Mouse (Mus musculus): ENCODE measurements around the gene Tdp1. TPM values are rescaled to one million over a fixed set of nuclear protein-coding genes. Genes with fewer than 3 reads are reported as not detected.
"Not testable (repeated sequence)": the region's sequence is repeated elsewhere in the genome, so short reads cannot be mapped to it uniquely, and the experiment has no call there.

The Tdp1 gene
- polyA plus RNA-seq, 1 experiment from 2014 or later: 30.5 TPM

GRCm38 (mm10) chr12:99971205-99971894, 87.0 kb downstream of the Tdp1 start:
- H3K9me3 ChIP-seq (replicated peaks; ENCODE audit: control insufficient read depth, low read length); H3K4me1 ChIP-seq (ENCODE audit: control insufficient read depth, insufficient read depth, low read length); H3K27ac ChIP-seq (ENCODE audit: low read length); H3K4me2 ChIP-seq (ENCODE audit: low read depth, low read length); H3K9ac ChIP-seq (ENCODE audit: low read length); H3K4me3 ChIP-seq (ENCODE audit: low read length); H3K36me3 ChIP-seq (ENCODE audit: control insufficient read depth, insufficient read depth); ATAC-seq (replicated peaks; ENCODE audit: extremely low read depth, insufficient read depth, low FRiP score): not testable (repeated sequence)
- 62% methylated on average over 7 of the region's 7 CpGs for WGBS
- H3K27me3 ChIP-seq (ENCODE audit: control insufficient read depth, insufficient read depth, low read length): peaks cover 34% of the 10 kb centered on the region

GRCm38 (mm10) chr12:99972825-99973224, 88.5 kb downstream of the Tdp1 start:
- H3K27ac ChIP-seq (ENCODE audit: low read length): no peak overlapping the region
- no peak overlapping the region for H3K4me2 ChIP-seq (ENCODE audit: low read depth, low read length)
- H3K9me3 ChIP-seq (replicated peaks; ENCODE audit: control insufficient read depth, low read length): 0 out of 2 replicates have a peak, but pooled peaks cover 4% of the 10 kb centered on the region
- ATAC-seq (replicated peaks; ENCODE audit: extremely low read depth, insufficient read depth, low FRiP score): no peak
- no peaks in the 10 kb centered on the region for H3K4me1 ChIP-seq (ENCODE audit: control insufficient read depth, insufficient read depth, low read length)
- no peak overlapping the region for H3K9ac ChIP-seq (ENCODE audit: low read length)
- 44% methylated on average over 7 of the region's 7 CpGs for WGBS
- H3K36me3 ChIP-seq (ENCODE audit: control insufficient read depth, insufficient read depth): no peaks in the 10 kb centered on the region
- no peak overlapping the region for H3K4me3 ChIP-seq (ENCODE audit: low read length)
- H3K27me3 ChIP-seq (ENCODE audit: control insufficient read depth, insufficient read depth, low read length): peaks cover 20% of the 10 kb centered on the region

- peaks cover 12% of the 10 kb centered on the region for H3K27me3 ChIP-seq (ENCODE audit: control insufficient read depth, insufficient read depth, low read length)
- no peak overlapping the region for H3K4me2 ChIP-seq (ENCODE audit: low read depth, low read length)
- 0 out of 2 replicates have a peak, but pooled peaks cover 4% of the 10 kb centered on the region for H3K9me3 ChIP-seq (replicated peaks; ENCODE audit: control insufficient read depth, low read length)
- no peak for ATAC-seq (replicated peaks; ENCODE audit: extremely low read depth, insufficient read depth, low FRiP score)
- H3K4me1 ChIP-seq (ENCODE audit: control insufficient read depth, insufficient read depth, low read length): no peaks in the 10 kb centered on the region
- H3K9ac ChIP-seq (ENCODE audit: low read length): no peak overlapping the region
- H3K27ac ChIP-seq (ENCODE audit: low read length): no peak overlapping the region
- 78% methylated on average over 1 of the region's 1 CpGs for WGBS
- H3K36me3 ChIP-seq (ENCODE audit: control insufficient read depth, insufficient read depth): no peaks in the 10 kb centered on the region
- no peak overlapping the region for H3K4me3 ChIP-seq (ENCODE audit: low read length)
Observed at GRCm38 (mm10) chr12:99973659-99974058, 89.3 kb downstream of the Tdp1 start.

GRCm38 (mm10) chr12:99979541-99979940, 95.2 kb downstream of the Tdp1 start:
- no peak overlapping the region for H3K4me3 ChIP-seq (ENCODE audit: low read length)
- H3K36me3 ChIP-seq (ENCODE audit: control insufficient read depth, insufficient read depth): no peaks in the 10 kb centered on the region
- H3K27me3 ChIP-seq (ENCODE audit: control insufficient read depth, insufficient read depth, low read length): no peaks in the 10 kb centered on the region
- no peaks in the 10 kb centered on the region for H3K9me3 ChIP-seq (replicated peaks; ENCODE audit: control insufficient read depth, low read length)
- no peaks in the 10 kb centered on the region for H3K4me1 ChIP-seq (ENCODE audit: control insufficient read depth, insufficient read depth, low read length)
- WGBS: 57% methylated on average over 4 of the region's 4 CpGs
- no peak overlapping the region for H3K9ac ChIP-seq (ENCODE audit: low read length)
- no peak for ATAC-seq (replicated peaks; ENCODE audit: extremely low read depth, insufficient read depth, low FRiP score)
- H3K27ac ChIP-seq (ENCODE audit: low read length): no peak overlapping the region
- no peak overlapping the region for H3K4me2 ChIP-seq (ENCODE audit: low read depth, low read length)

GRCm38 (mm10) chr12:99986797-99987196, 102.5 kb downstream of the Tdp1 start:
- ATAC-seq (replicated peaks; ENCODE audit: extremely low read depth, insufficient read depth, low FRiP score): no peak
- H3K4me2 ChIP-seq (ENCODE audit: low read depth, low read length): no peak overlapping the region
- no peak overlapping the region for H3K27ac ChIP-seq (ENCODE audit: low read length)
- H3K9me3 ChIP-seq (replicated peaks; ENCODE audit: control insufficient read depth, low read length): peaks cover 5% of the 10 kb centered on the region; the same call in 1 of the 2 replicates
- 88% methylated on average over 5 of the region's 5 CpGs for WGBS
- no peak overlapping the region for H3K9ac ChIP-seq (ENCODE audit: low read length)
- H3K4me3 ChIP-seq (ENCODE audit: low read length): no peak overlapping the region
- H3K27me3 ChIP-seq (ENCODE audit: control insufficient read depth, insufficient read depth, low read length): no peaks in the 10 kb centered on the region
- H3K36me3 ChIP-seq (ENCODE audit: control insufficient read depth, insufficient read depth): no peaks in the 10 kb centered on the region
- H3K4me1 ChIP-seq (ENCODE audit: control insufficient read depth, insufficient read depth, low read length): no peaks in the 10 kb centered on the region

GRCm38 (mm10) chr12:99988144-99988543, 103.8 kb downstream of the Tdp1 start:
- H3K9ac ChIP-seq (ENCODE audit: low read length): no peak overlapping the region
- peaks cover 5% of the 10 kb centered on the region; the same call in 1 of the 2 replicates for H3K9me3 ChIP-seq (replicated peaks; ENCODE audit: control insufficient read depth, low read length)
- H3K27me3 ChIP-seq (ENCODE audit: control insufficient read depth, insufficient read depth, low read length): no peaks in the 10 kb centered on the region
- ATAC-seq (replicated peaks; ENCODE audit: extremely low read depth, insufficient read depth, low FRiP score): no peak
- WGBS: 54% methylated on average over 2 of the region's 2 CpGs
- H3K4me3 ChIP-seq (ENCODE audit: low read length): no peak overlapping the region
- no peaks in the 10 kb centered on the region for H3K4me1 ChIP-seq (ENCODE audit: control insufficient read depth, insufficient read depth, low read length)
- no peaks in the 10 kb centered on the region for H3K36me3 ChIP-seq (ENCODE audit: control insufficient read depth, insufficient read depth)
- H3K27ac ChIP-seq (ENCODE audit: low read length): no peak overlapping the region
- H3K4me2 ChIP-seq (ENCODE audit: low read depth, low read length): no peak overlapping the region

GRCm38 (mm10) chr12:99992362-99992862, 108.1 kb downstream of the Tdp1 start:
- H3K27me3 ChIP-seq (ENCODE audit: control insufficient read depth, insufficient read depth, low read length): no peaks in the 10 kb centered on the region
- H3K36me3 ChIP-seq (ENCODE audit: control insufficient read depth, insufficient read depth): no peaks in the 10 kb centered on the region
- no peak overlapping the region for H3K4me3 ChIP-seq (ENCODE audit: low read length)
- H3K27ac ChIP-seq (ENCODE audit: low read length): no peak overlapping the region
- H3K9ac ChIP-seq (ENCODE audit: low read length): no peak overlapping the region
- no peak overlapping the region for H3K4me2 ChIP-seq (ENCODE audit: low read depth, low read length)
- WGBS: 84% methylated on average over 11 of the region's 11 CpGs
- H3K4me1 ChIP-seq (ENCODE audit: control insufficient read depth, insufficient read depth, low read length): no peaks in the 10 kb centered on the region
- H3K9me3 ChIP-seq (replicated peaks; ENCODE audit: control insufficient read depth, low read length): peaks cover 5% of the 10 kb centered on the region; the same call in 1 of the 2 replicates
- ATAC-seq (replicated peaks; ENCODE audit: extremely low read depth, insufficient read depth, low FRiP score): no peak

GRCm38 (mm10) chr12:99993146-99993890, 109.0 kb downstream of the Tdp1 start:
- peaks cover 5% of the 10 kb centered on the region; the same call in 1 of the 2 replicates for H3K9me3 ChIP-seq (replicated peaks; ENCODE audit: control insufficient read depth, low read length)
- H3K27me3 ChIP-seq (ENCODE audit: control insufficient read depth, insufficient read depth, low read length): no peaks in the 10 kb centered on the region
- H3K27ac ChIP-seq (ENCODE audit: low read length): no peak overlapping the region
- no peaks in the 10 kb centered on the region for H3K36me3 ChIP-seq (ENCODE audit: control insufficient read depth, insufficient read depth)
- H3K4me2 ChIP-seq (ENCODE audit: low read depth, low read length): no peak overlapping the region
- WGBS: 74% methylated on average over 10 of the region's 10 CpGs
- H3K4me3 ChIP-seq (ENCODE audit: low read length): no peak overlapping the region
- no peaks in the 10 kb centered on the region for H3K4me1 ChIP-seq (ENCODE audit: control insufficient read depth, insufficient read depth, low read length)
- ATAC-seq (replicated peaks; ENCODE audit: extremely low read depth, insufficient read depth, low FRiP score): no peak
- no peak overlapping the region for H3K9ac ChIP-seq (ENCODE audit: low read length)

- Histone ChIP-seq H3K27ac (ENCODE audit: low read length) (no peak overlapping the region), H3K4me2 (ENCODE audit: low read depth, low read length) (no peak overlapping the region), H3K9me3 (replicated peaks; ENCODE audit: control insufficient read depth, low read length) (peaks cover 2% of the 10 kb centered on the region; the same call in 1 of the 2 replicates), H3K9ac (ENCODE audit: low read length) (no peak overlapping the region), H3K4me1 (ENCODE audit: control insufficient read depth, insufficient read depth, low read length) (no peaks in the 10 kb centered on the region), H3K4me3 (ENCODE audit: low read length) (no peak overlapping the region), H3K27me3 (ENCODE audit: control insufficient read depth, insufficient read depth, low read length) (no peaks in the 10 kb centered on the region), H3K36me3 (ENCODE audit: control insufficient read depth, insufficient read depth) (no peaks in the 10 kb centered on the region)
- no peak for ATAC-seq (replicated peaks; ENCODE audit: extremely low read depth, insufficient read depth, low FRiP score)
- 84% methylated on average over 5 of the region's 5 CpGs for WGBS
Observed at GRCm38 (mm10) chr12:99995951-99996350, 111.6 kb downstream of the Tdp1 start.
